Mouse (Mus musculus) adrenal gland, postnatal 25 days (tissue): ENCODE results near the gene Jarid2. TPM values are rescaled to one million over a fixed set of nuclear protein-coding genes. Genes with fewer than 3 reads are reported as not detected.

Source experiments
- DNase-seq: peaks from one replicate; pipeline ENCODE4 v3.0.0; 2021; ENCODE audit warnings: mixed read lengths
- total RNA-seq: library from RNA; stranded (reverse); gene quantifications from 2 replicates; pipeline ENCODE4 v1.2.3, GENCODE M21; 2021

Gene Jarid2
- total RNA-seq, 1 experiment from 2014 or later, result 58.0 TPM

DNA sequence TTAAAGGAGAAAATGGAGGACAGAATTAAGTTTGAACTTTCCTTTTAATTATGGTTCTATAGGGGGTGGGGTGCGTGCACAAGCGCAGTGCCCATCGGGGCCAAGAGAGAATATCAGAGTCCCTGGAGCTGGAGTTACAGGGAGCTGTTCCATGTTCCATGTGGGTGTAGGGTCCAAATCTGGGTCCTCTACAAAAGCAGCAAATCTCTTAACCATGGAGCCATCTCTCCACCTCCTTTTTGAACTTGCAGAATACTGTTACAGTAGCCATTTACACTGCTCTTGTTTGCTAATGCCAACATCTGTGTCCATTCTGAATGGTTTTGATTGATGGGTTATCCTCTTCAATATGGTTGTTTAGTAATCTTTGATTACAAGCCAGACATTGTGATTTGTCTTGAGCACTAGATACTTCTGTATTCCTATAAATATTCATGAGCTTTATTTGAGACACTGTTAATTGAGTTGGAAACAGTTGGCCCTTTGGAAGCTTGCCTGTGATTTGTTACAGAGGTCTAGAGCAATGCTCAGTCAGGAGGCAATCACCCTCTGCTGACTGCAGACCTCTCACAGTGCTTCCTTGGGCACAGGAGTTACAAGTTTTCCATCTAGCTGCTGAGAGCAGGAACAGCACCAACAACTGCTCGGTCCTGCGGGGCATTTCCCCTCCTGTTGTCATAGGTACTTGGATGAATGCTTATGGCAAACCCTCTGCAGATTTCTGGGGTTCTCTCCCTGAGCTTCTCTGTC, 231.4 kb downstream of the Jarid2 start:
- DNase-seq, result no peak
